In genomic region chr1:82554443-82554850, GRCm38 (mm10) we compare ENCODE assay signal across 9 mouse cellular contexts. TPM values are rescaled to one million over a fixed set of nuclear protein-coding genes. Genes with fewer than 3 reads are reported as not detected.
DNase-seq lines count a peak whose midpoint lies in the region; ATAC-seq and TF ChIP-seq lines count a peak whose summit lies in the region.
"Had no signal": no experiment of that assay in that cellular context is flagged by ENCODE, and none has a peak within 500 bp of the region (broad histone marks: within the 10 kb centered on the region; RNA-seq: fewer than 3 reads in every experiment).

No protein-coding gene starts in this region.

- ATAC-seq in liver, embryonic 13.5 days (ENCODE audit: low read depth): 0 out of 2 replicates have a peak, but pooled peaks have one; percentile 26

- H3K4me3 ChIP-seq in cerebellum, adult 2 months (replicated peaks; ENCODE audit: insufficient read depth, low read depth, low read length): no peak overlapping the region
- no peak overlapping the region for H3K4me3 ChIP-seq in liver, embryonic 13.5 days (replicated peaks)
- H3K4me3 ChIP-seq: limb, embryonic 12.5 days had no signal

- no peaks in the 10 kb centered on the region for H3K4me1 ChIP-seq in cerebellum, adult 2 months (ENCODE audit: control insufficient read depth, insufficient read depth, low read length)
- no peaks in the 10 kb centered on the region for H3K4me1 ChIP-seq in liver, embryonic 13.5 days (replicated peaks)
- H3K4me1 ChIP-seq: limb, embryonic 12.5 days had no signal

- H3K27me3 ChIP-seq in cerebellum, adult 2 months (ENCODE audit: control insufficient read depth, insufficient read depth, low read length): no peaks in the 10 kb centered on the region
- no peaks in the 10 kb centered on the region for H3K27me3 ChIP-seq in liver, embryonic 13.5 days
- H3K27me3 ChIP-seq: limb, embryonic 12.5 days had no signal

- 41% methylated on average over 6 of the region's 6 CpGs for WGBS in cerebellum, adult 2 months
- WGBS in liver, embryonic 13.5 days (ENCODE audit: insufficient replicate concordance): 36% methylated on average over 6 of the region's 6 CpGs

- H3K27ac ChIP-seq in cerebellum, adult 2 months (ENCODE audit: insufficient read depth, low read length): no peak overlapping the region
- no peak overlapping the region for H3K27ac ChIP-seq in liver, embryonic 13.5 days
- H3K27ac ChIP-seq: limb, embryonic 12.5 days had no signal

- no peak overlapping the region for H3K9ac ChIP-seq in liver, embryonic 13.5 days
- H3K9ac ChIP-seq: limb, embryonic 12.5 days had no signal

- peak; percentile 3 to 12 for DNase-seq in cerebellum, adult 2 months
- DNase-seq in cerebellum, adult 11 months: no peak
- DNase-seq in CD4-positive helper T cell, adult 2 months (ENCODE audit: low read depth, low spot score): peak; percentile 15
- DNase-seq in embryo, embryonic 10 days (ENCODE audit: low spot score): peak; percentile 46
- peak; percentile 38 for DNase-seq in heart, postnatal 4 days
- DNase-seq in liver, embryonic 13.5 days: peak; percentile 3
- DNase-seq in ovary, postnatal 14 days (ENCODE audit: low spot score): peak; percentile 10
- DNase-seq in frontal cortex, postnatal 14 days (ENCODE audit: low spot score in 2 of 2): no peak

- H3K9me3 ChIP-seq in liver, embryonic 13.5 days (replicated peaks): no peaks in the 10 kb centered on the region
- H3K9me3 ChIP-seq: limb, embryonic 12.5 days had no signal

- H3K36me3 ChIP-seq in liver, embryonic 13.5 days: no peaks in the 10 kb centered on the region
- H3K36me3 ChIP-seq: limb, embryonic 12.5 days had no signal

- H3K4me2 ChIP-seq in liver, embryonic 13.5 days: no peak overlapping the region
- H3K4me2 ChIP-seq: limb, embryonic 12.5 days had no signal

- peak; percentile 70 for TF ChIP-seq CTCF in cerebellum, adult 2 months (IDR thresholded peaks at IDR 0.05; ENCODE audit: borderline replicate concordance, insufficient read depth, low read depth, low read length)

- no peak for TF ChIP-seq POLR2A in cerebellum, adult 2 months (IDR thresholded peaks at IDR 0.05; ENCODE audit: borderline replicate concordance, insufficient read depth, low read length)

RNA-seq across cellular contexts. Expression of gene Col4a4, which starts 32.2 kb away (rescaled TPM):
- 0.39 and 0.44 TPM in 2 replicates for polyA plus RNA-seq in cerebellum, adult 2 months (2012; rRNA removed)
- 1 to 10 TPM; 4.1 to 5.0 TPM for total RNA-seq in heart, postnatal 4 days (2021)
- polyA plus RNA-seq in liver, embryonic 13.5 days (2015; fragmentation: Nextera tagmentation; extraction: Ambion mirVana): 0.03 TPM in 2 replicates

RNA-seq across cellular contexts. Expression of gene Col4a3, which starts 32.3 kb away (rescaled TPM):
- 0.54 and 0.82 TPM in 2 replicates for polyA plus RNA-seq in cerebellum, adult 2 months (2012; rRNA removed)
- 1 to 10 TPM; 1.6 to 2.6 TPM for total RNA-seq in heart, postnatal 4 days (2021)
- polyA plus RNA-seq in liver, embryonic 13.5 days (2015; fragmentation: Nextera tagmentation; extraction: Ambion mirVana): 0.09 and 0.14 TPM in 2 replicates

Comparison
In these comparisons a context has a peak if more than half of its experiments do, and no peak if none do; other contexts are left out.
1. DNase-seq: peak in cerebellum, adult 2 months (2 of 2), CD4-positive helper T cell, adult 2 months (single experiment), embryo, embryonic 10 days (single experiment), heart, postnatal 4 days (single experiment), liver, embryonic 13.5 days (single experiment) and ovary, postnatal 14 days (single experiment); none in cerebellum, adult 11 months (single experiment) and frontal cortex, postnatal 14 days (0 of 2).